Mouse (Mus musculus): Measurements from ENCODE around the gene Prss46. TPM values are rescaled to one million over a fixed set of nuclear protein-coding genes. Genes with fewer than 3 reads are reported as not detected.

Prss46 gene
- total RNA-seq, 2 experiments from 2014 or later: not detected

GRCm38 (mm10) chr9:110834961-110835360, 9.3 kb upstream of the Prss46 start:
- H3K4me3 ChIP-seq: no peak overlapping the region
- no peak overlapping the region for H3K27ac ChIP-seq
- TF ChIP-seq CTCF (conservative IDR thresholded peaks at IDR 0.05): no peak
- no peak for DNase-seq (ENCODE audit: low spot score in 2 of 2)

- H3K4me3 ChIP-seq: no peak overlapping the region
- DNase-seq (ENCODE audit: low spot score in 2 of 2): peak in 1 of 2 experiments; percentile 23
- no peak for TF ChIP-seq CTCF (conservative IDR thresholded peaks at IDR 0.05)
- H3K27ac ChIP-seq: peak overlapping the region; percentile 88
Measured at GRCm38 (mm10) chr9:110836112-110836511, 8.2 kb upstream of the Prss46 start.

DNA sequence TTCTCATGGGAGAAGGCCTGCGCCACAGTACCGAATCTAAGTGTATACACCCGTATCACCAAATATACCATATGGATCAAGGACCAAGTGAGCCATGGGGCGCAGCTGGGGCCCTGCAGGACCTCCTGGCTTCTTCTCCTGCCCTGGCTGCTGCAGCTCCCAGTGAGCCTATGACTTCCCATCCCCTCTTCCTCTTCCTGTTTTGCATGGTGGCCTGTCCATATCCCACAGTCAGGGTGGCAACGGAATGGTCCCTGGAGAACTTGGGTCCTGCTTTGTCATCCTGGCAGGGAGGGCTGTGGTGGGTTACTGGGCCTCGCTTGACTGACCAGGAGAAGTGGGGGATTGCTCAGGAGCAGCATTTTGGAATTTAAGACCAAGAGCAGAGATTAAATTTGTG, 3.4 kb upstream of the Prss46 start:
- no peak for TF ChIP-seq CTCF (conservative IDR thresholded peaks at IDR 0.05)
- Histone ChIP-seq H3K27ac (no peak overlapping the region), H3K4me3 (no peak overlapping the region)
- DNase-seq (ENCODE audit: low spot score in 2 of 2): no peak

- TF ChIP-seq CTCF (conservative IDR thresholded peaks at IDR 0.05): no peak
Measured at GRCm38 (mm10) chr9:110841438-110841837, 2.9 kb upstream of the Prss46 start.

GRCm38 (mm10) chr9:110849162-110849561, 4.9 kb downstream of the Prss46 start:
- TF ChIP-seq CTCF (conservative IDR thresholded peaks at IDR 0.05): no peak
- DNase-seq (ENCODE audit: low spot score in 2 of 2): no peak
- Histone ChIP-seq H3K4me3 (no peak overlapping the region), H3K27ac (no peak overlapping the region)

More at GRCm38 (mm10) chr9:110841438-110841837, 2.9 kb upstream of the Prss46 start:
- Histone ChIP-seq H3K4me3 (no peak overlapping the region), H3K27ac (no peak overlapping the region)
- DNase-seq (ENCODE audit: low spot score in 2 of 2): no peak

GRCm38 (mm10) chr9:110855903-110856302, 11.6 kb downstream of the Prss46 start:
- Histone ChIP-seq H3K4me3 (no peak overlapping the region), H3K27ac (no peak overlapping the region)
- DNase-seq (ENCODE audit: low spot score in 2 of 2): no peak
- no peak for TF ChIP-seq CTCF (conservative IDR thresholded peaks at IDR 0.05)

GRCm38 (mm10) chr9:110856920-110857319, 12.6 kb downstream of the Prss46 start:
- Histone ChIP-seq H3K4me3 (no peak overlapping the region), H3K27ac (no peak overlapping the region)
- no peak for DNase-seq (ENCODE audit: low spot score in 2 of 2)
- peak; percentile 43 for TF ChIP-seq CTCF (conservative IDR thresholded peaks at IDR 0.05)

DNA sequence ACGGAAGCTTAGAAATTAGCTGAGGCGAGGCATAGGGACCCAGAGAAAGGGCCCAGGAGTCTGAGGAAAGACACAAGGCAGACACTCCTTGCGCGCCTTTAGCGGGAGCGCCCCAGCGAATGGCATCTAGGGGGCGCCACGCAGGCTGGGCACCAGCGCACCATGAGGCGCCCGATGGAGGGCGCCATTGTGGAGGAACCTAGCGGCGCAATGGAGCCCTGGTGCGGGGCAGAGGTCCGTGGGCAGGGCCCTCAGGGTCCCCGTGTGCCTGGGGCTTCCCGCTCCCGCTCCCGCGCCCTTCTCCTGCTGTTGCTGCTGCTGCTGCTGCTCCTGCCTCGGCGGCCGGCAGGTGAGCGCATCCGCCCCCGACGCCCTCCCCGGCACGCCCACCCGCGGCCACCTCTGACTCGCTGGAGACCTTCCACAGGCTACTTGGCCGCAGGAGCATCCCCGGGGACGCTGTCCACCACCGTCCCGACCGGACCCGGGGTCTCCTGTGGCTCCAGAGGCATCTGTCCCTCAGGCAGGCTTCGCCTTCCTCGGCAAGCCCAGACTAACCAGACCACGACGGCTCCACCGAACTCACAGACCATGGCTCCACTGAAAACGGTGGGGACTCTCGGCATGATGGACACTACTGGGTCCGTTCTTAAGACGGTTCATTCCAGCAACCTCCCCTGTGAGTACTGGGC, 13.6 kb downstream of the Prss46 start, which contains the start of gene Prss50:
TSS of gene Prss50 (plus strand) at position 187 of the 692 bp plus-strand sequence.
- no peak for DNase-seq (ENCODE audit: low spot score in 2 of 2)
- TF ChIP-seq CTCF (conservative IDR thresholded peaks at IDR 0.05): peak; percentile 79
- Histone ChIP-seq H3K4me3 (peak within 1 kb of the TSS; percentile 23), H3K27ac (no peak within 1 kb of the TSS)

DNA sequence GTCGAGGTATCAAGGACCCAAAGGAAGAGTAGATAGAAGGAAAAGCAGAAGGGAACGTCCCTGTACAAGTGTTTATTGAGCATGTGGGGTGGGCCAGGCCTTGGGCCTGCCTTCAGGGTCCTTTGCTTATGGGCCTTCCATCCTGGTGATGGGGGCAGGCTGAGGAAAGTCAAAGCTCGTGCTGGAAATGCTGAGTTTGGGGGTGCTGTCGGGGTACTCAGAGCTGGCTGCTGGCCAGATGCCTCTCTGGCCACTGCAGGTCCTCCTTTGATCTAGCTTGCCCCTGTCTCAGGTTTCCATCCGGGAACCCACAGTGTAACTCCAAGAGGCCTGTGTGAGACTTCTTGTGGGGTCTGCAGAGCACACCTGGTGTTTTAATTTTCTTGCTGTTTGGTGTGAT, 14.2 kb downstream of the Prss46 start:
- TF ChIP-seq CTCF (conservative IDR thresholded peaks at IDR 0.05): no peak
- Histone ChIP-seq H3K4me3 (no peak overlapping the region), H3K27ac (no peak overlapping the region)
- no peak for DNase-seq (ENCODE audit: low spot score in 2 of 2)

GRCm38 (mm10) chr9:110858967-110859596, 14.8 kb downstream of the Prss46 start:
- H3K4me3 ChIP-seq: no peak overlapping the region
- TF ChIP-seq CTCF (conservative IDR thresholded peaks at IDR 0.05): no peak
- DNase-seq (ENCODE audit: low spot score in 2 of 2): no peak
- no peak overlapping the region for H3K27ac ChIP-seq

- no peak overlapping the region for H3K4me3 ChIP-seq
- peak; percentile 97 for TF ChIP-seq CTCF (conservative IDR thresholded peaks at IDR 0.05)
- no peak overlapping the region for H3K27ac ChIP-seq
- DNase-seq (ENCODE audit: low spot score in 2 of 2): peak; percentile 76
Measured at GRCm38 (mm10) chr9:110871030-110871429, 26.7 kb downstream of the Prss46 start.

- Histone ChIP-seq H3K27ac (peak overlapping the region; percentile 32; the same call in 1 of the 2 replicates), H3K4me3 (peak overlapping the region; percentile 42)
- no peak for DNase-seq (ENCODE audit: low spot score in 2 of 2)
- TF ChIP-seq CTCF (conservative IDR thresholded peaks at IDR 0.05): peak; percentile 40
Measured at GRCm38 (mm10) chr9:110873681-110874659, 29.7 kb downstream of the Prss46 start.

All from layer of hippocampus, adult 2 months (tissue).